Mouse (Mus musculus): ENCODE data around the gene Sumo3. TPM values are rescaled to one million over a fixed set of nuclear protein-coding genes. Genes with fewer than 3 reads are reported as not detected.

Gene Sumo3
- polyA plus RNA-seq, 1 experiment from 2014 or later, result 288 TPM

GRCm38 (mm10) chr10:77634452-77635231, 28.7 kb downstream of the Sumo3 start:
- no peak overlapping the region for H3K4me3 ChIP-seq
- H3K9me3 ChIP-seq, result no peaks in the 10 kb centered on the region
- 0 out of 2 replicates have a peak overlapping the region, but pooled peaks have one; percentile 27 for H3K27ac ChIP-seq
- peaks cover 47% of the 10 kb centered on the region for H3K36me3 ChIP-seq
- H3K27me3 ChIP-seq (replicated peaks), result no peaks in the 10 kb centered on the region
- H3K9ac ChIP-seq, result no peak overlapping the region
- H3K4me1 ChIP-seq, result peaks cover 8% of the 10 kb centered on the region; the same call in 1 of the 2 replicates
- no peak overlapping the region for H3K4me2 ChIP-seq (replicated peaks)
- ATAC-seq (ENCODE audit: low FRiP score, low read depth), result peak; percentile 44; the same call in 1 of the 2 replicates
- 67% methylated on average over 13 of the region's 13 CpGs for WGBS

GRCm38 (mm10) chr10:77636234-77636922, 30.5 kb downstream of the Sumo3 start:
- Histone ChIP-seq H3K9ac (no peak overlapping the region), H3K9me3 (no peaks in the 10 kb centered on the region), H3K36me3 (peaks cover 56% of the 10 kb centered on the region), H3K4me2 (replicated peaks) (no peak overlapping the region), H3K27ac (no peak overlapping the region), H3K4me3 (no peak overlapping the region), H3K27me3 (replicated peaks) (no peaks in the 10 kb centered on the region), H3K4me1 (peaks cover 8% of the 10 kb centered on the region; the same call in 1 of the 2 replicates)
- 93% methylated on average over 7 of the region's 7 CpGs for WGBS
- ATAC-seq (ENCODE audit: low FRiP score, low read depth), result no peak

- no peak for ATAC-seq (ENCODE audit: low FRiP score, low read depth)
- Histone ChIP-seq H3K9me3 (no peaks in the 10 kb centered on the region), H3K27me3 (replicated peaks) (no peaks in the 10 kb centered on the region), H3K36me3 (peaks cover 58% of the 10 kb centered on the region), H3K4me2 (replicated peaks) (no peak overlapping the region), H3K4me1 (peaks cover 6% of the 10 kb centered on the region; the same call in 1 of the 2 replicates), H3K27ac (no peak overlapping the region), H3K9ac (no peak overlapping the region), H3K4me3 (no peak overlapping the region)
- 82% methylated on average over 6 of the region's 6 CpGs for WGBS
Measured at GRCm38 (mm10) chr10:77638956-77639355, 33.1 kb downstream of the Sumo3 start.

GRCm38 (mm10) chr10:77643160-77643559, 37.3 kb downstream of the Sumo3 start:
- Histone ChIP-seq H3K4me1 (peaks cover 4% of the 10 kb centered on the region; the same call in 1 of the 2 replicates), H3K27me3 (replicated peaks) (no peaks in the 10 kb centered on the region), H3K4me3 (no peak overlapping the region), H3K9ac (no peak overlapping the region), H3K36me3 (peaks cover 74% of the 10 kb centered on the region), H3K27ac (no peak overlapping the region), H3K9me3 (no peaks in the 10 kb centered on the region), H3K4me2 (replicated peaks) (no peak overlapping the region)
- 94% methylated on average over 7 of the region's 7 CpGs for WGBS
- ATAC-seq (ENCODE audit: low FRiP score, low read depth), result no peak

- H3K36me3 ChIP-seq, result peaks cover 64% of the 10 kb centered on the region
- WGBS, result 93% methylated on average over 5 of the region's 5 CpGs
- H3K4me3 ChIP-seq, result no peak overlapping the region
- H3K4me1 ChIP-seq, result no peaks in the 10 kb centered on the region
- H3K9ac ChIP-seq, result no peak overlapping the region
- H3K27me3 ChIP-seq (replicated peaks), result no peaks in the 10 kb centered on the region
- no peak overlapping the region for H3K27ac ChIP-seq
- no peak for ATAC-seq (ENCODE audit: low FRiP score, low read depth)
- H3K4me2 ChIP-seq (replicated peaks), result no peak overlapping the region
- H3K9me3 ChIP-seq, result no peaks in the 10 kb centered on the region
Measured at GRCm38 (mm10) chr10:77645571-77645970, 39.7 kb downstream of the Sumo3 start.

- no peak overlapping the region for H3K4me3 ChIP-seq
- H3K27me3 ChIP-seq (replicated peaks), result no peaks in the 10 kb centered on the region
- H3K4me1 ChIP-seq, result no peaks in the 10 kb centered on the region
- H3K9ac ChIP-seq, result no peak overlapping the region
- 87% methylated on average over 1 of the region's 1 CpGs for WGBS
- no peak overlapping the region for H3K27ac ChIP-seq
- peaks cover 49% of the 10 kb centered on the region for H3K36me3 ChIP-seq
- no peak overlapping the region for H3K4me2 ChIP-seq (replicated peaks)
- no peaks in the 10 kb centered on the region for H3K9me3 ChIP-seq
- ATAC-seq (ENCODE audit: low FRiP score, low read depth), result no peak
Measured at GRCm38 (mm10) chr10:77647461-77647860, 41.6 kb downstream of the Sumo3 start.

- H3K4me2 ChIP-seq (replicated peaks), result no peak overlapping the region
- H3K27me3 ChIP-seq (replicated peaks), result no peaks in the 10 kb centered on the region
- WGBS, result 85% methylated on average over 8 of the region's 8 CpGs
- H3K9me3 ChIP-seq, result no peaks in the 10 kb centered on the region
- no peak for ATAC-seq (ENCODE audit: low FRiP score, low read depth)
- no peak overlapping the region for H3K4me3 ChIP-seq
- H3K27ac ChIP-seq, result no peak overlapping the region
- no peaks in the 10 kb centered on the region for H3K4me1 ChIP-seq
- no peak overlapping the region for H3K9ac ChIP-seq
- H3K36me3 ChIP-seq, result peaks cover 46% of the 10 kb centered on the region
Measured at GRCm38 (mm10) chr10:77647901-77648300, 42.0 kb downstream of the Sumo3 start.

- no peaks in the 10 kb centered on the region for H3K9me3 ChIP-seq
- no peak overlapping the region for H3K4me2 ChIP-seq (replicated peaks)
- ATAC-seq (ENCODE audit: low FRiP score, low read depth), result no peak
- H3K4me3 ChIP-seq, result no peak overlapping the region
- H3K27me3 ChIP-seq (replicated peaks), result no peaks in the 10 kb centered on the region
- H3K36me3 ChIP-seq, result peaks cover 5% of the 10 kb centered on the region; the same call in 1 of the 2 replicates
- 90% methylated on average over 9 of the region's 9 CpGs for WGBS
- H3K27ac ChIP-seq, result no peak overlapping the region
- no peak overlapping the region for H3K9ac ChIP-seq
- no peaks in the 10 kb centered on the region for H3K4me1 ChIP-seq
Measured at GRCm38 (mm10) chr10:77652046-77652445, 46.1 kb downstream of the Sumo3 start.

- no peak for ATAC-seq (ENCODE audit: low FRiP score, low read depth)
- 71% methylated on average over 15 of the region's 15 CpGs for WGBS
Measured at GRCm38 (mm10) chr10:77658286-77658994, 52.5 kb downstream of the Sumo3 start.

GRCm38 (mm10) chr10:77663949-77664665, 58.2 kb downstream of the Sumo3 start:
- no peak overlapping the region for H3K9ac ChIP-seq
- H3K9me3 ChIP-seq, result no peaks in the 10 kb centered on the region
- 44% methylated on average over 43 of the region's 43 CpGs for whole genome bisulfite sequencing
- no peaks in the 10 kb centered on the region for H3K36me3 ChIP-seq
- no peaks in the 10 kb centered on the region for H3K27me3 ChIP-seq (replicated peaks)
- ATAC-seq (ENCODE audit: low FRiP score, low read depth), result 0 out of 2 replicates have a peak, but pooled peaks have one; percentile 33
- peak overlapping the region; percentile 30; the same call in 1 of the 2 replicates for H3K4me2 ChIP-seq (replicated peaks)
- peaks cover 6% of the 10 kb centered on the region; the same call in 1 of the 2 replicates for H3K4me1 ChIP-seq
- no peak overlapping the region for H3K27ac ChIP-seq
- H3K4me3 ChIP-seq, result no peak overlapping the region; the same call in 1 of the 2 replicates

More at GRCm38 (mm10) chr10:77658286-77658994, 52.5 kb downstream of the Sumo3 start:
- Histone ChIP-seq H3K9me3 (no peaks in the 10 kb centered on the region), H3K9ac (no peak overlapping the region), H3K4me3 (no peak overlapping the region), H3K36me3 (no peaks in the 10 kb centered on the region), H3K27ac (no peak overlapping the region), H3K4me2 (replicated peaks) (no peak overlapping the region), H3K27me3 (replicated peaks) (no peaks in the 10 kb centered on the region), H3K4me1 (no peaks in the 10 kb centered on the region)

GRCm38 (mm10) chr10:77666342-77666741, 60.4 kb downstream of the Sumo3 start:
- no peak overlapping the region for H3K27ac ChIP-seq
- no peak for ATAC-seq (ENCODE audit: low FRiP score, low read depth)
- H3K4me1 ChIP-seq, result peaks cover 6% of the 10 kb centered on the region; the same call in 1 of the 2 replicates
- no peak overlapping the region for H3K4me2 ChIP-seq (replicated peaks)
- WGBS, result 86% methylated on average over 8 of the region's 8 CpGs
- H3K27me3 ChIP-seq (replicated peaks), result no peaks in the 10 kb centered on the region
- H3K9me3 ChIP-seq, result no peaks in the 10 kb centered on the region
- H3K4me3 ChIP-seq, result no peak overlapping the region
- no peaks in the 10 kb centered on the region for H3K36me3 ChIP-seq
- no peak overlapping the region for H3K9ac ChIP-seq

Measured in neural tube, embryonic 12.5 days (tissue).